Mouse (Mus musculus) E14TG2a.4 (cell line): ENCODE measurements at regions not wholly inside any gene's neighbourhood (a gene's known extent, or its start where the extent isn't known, plus 50 kb on each side); places are given as distances from the start of the nearest gene placed in this dataset.

Experiments used
- H3K27me3 ChIP-seq: 2 replicates; pipeline ENCODE4 v1.6.1; 2014; ENCODE audit warnings: low read length, control low read depth; ENCODE audit not compliant: insufficient read depth
- H3K36me3 ChIP-seq: 2 replicates; pipeline ENCODE4 v1.6.1; 2014; ENCODE audit warnings: low read length, control low read depth; ENCODE audit not compliant: insufficient read depth
- H3K4me1 ChIP-seq: replicated peaks from 2 replicates; pipeline ENCODE4 v1.6.1; 2014; ENCODE audit warnings: low read depth, low read length, control low read depth
- H3K4me3 ChIP-seq: replicated peaks from 2 replicates; pipeline ENCODE4 v1.5.1; 2014; ENCODE audit warnings: mild to moderate bottlenecking, low read length
- H3K9me3 ChIP-seq: 2 replicates; pipeline ENCODE4 v1.6.1; 2014; ENCODE audit warnings: low read length, control low read depth
- CTCF ChIP-seq: conservative IDR thresholded peaks from 2 replicates; pipeline ENCODE4 v1.5.1; 2014; ENCODE audit warnings: low read length
- NANOG ChIP-seq: IDR thresholded peaks from 2 replicates; pipeline ENCODE4 v1.6.1; 2014; ENCODE audit warnings: borderline replicate concordance, low read length, mixed read lengths
- POU5F1 ChIP-seq: IDR thresholded peaks from 2 replicates; pipeline ENCODE4 v1.6.1; 2014; ENCODE audit warnings: low read length, borderline replicate concordance

DNA sequence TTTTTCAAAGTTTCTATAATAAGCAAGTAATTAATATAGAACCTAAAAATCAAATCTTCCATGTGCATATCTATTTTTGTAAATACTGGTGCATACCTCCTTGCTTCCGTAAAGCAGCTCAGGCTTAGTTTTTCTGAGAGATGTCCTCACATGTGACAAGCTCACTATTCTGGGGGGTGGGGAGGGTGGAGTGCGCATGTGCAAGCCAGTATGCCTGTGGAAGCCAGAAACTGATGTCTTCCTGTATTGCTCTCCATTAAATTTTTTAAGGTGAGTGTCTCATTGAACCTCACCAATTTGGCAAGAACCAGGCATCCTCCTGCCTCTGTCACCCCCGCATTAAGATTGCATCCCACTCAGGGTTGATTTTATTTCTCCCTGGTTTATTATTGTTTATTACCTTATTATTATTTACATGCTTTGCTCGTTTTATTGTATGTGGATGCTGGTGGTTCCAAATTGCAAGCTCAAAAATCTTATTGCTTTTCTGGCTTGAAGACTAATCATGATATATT lies 179.2 kb downstream of the Cd47 start:
- H3K4me1 ChIP-seq: peaks cover 7% of the 10 kb centered on the region; the same call in 1 of the 2 replicates
- TF ChIP-seq NANOG (no peak), CTCF (no peak), POU5F1 (no peak)
- no peak overlapping the region for H3K4me3 ChIP-seq
- no peaks in the 10 kb centered on the region for H3K36me3 ChIP-seq
- H3K27me3 ChIP-seq: no peaks in the 10 kb centered on the region
- H3K9me3 ChIP-seq: no peaks in the 10 kb centered on the region

DNA sequence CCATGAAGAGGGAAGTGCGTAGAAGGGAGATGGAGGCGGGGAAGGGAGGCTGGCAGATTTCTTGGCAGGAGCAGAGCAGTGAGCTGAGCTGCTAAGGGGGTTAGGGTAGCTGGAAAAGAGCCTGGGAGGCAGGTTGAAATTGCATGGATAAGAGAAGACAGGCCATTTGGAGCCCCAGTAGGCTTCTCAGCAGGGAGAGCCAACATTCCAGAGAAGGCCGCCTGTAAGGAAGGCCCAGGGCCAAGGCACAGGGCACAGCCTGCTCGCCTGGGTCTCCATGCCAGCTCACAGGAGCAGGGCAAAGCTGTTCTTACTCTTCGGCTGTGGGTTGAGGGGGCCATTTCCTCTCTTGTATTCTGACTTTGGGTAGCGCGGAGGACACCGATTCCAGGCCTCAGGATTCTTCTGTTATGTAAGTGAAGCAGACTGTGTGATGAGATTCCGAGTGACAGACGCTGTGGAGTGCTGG lies 179.9 kb downstream of the Cd47 start:
- Histone ChIP-seq H3K27me3 (no peaks in the 10 kb centered on the region), H3K36me3 (no peaks in the 10 kb centered on the region), H3K4me3 (peak overlapping the region; percentile 26; the same call in 1 of the 2 replicates), H3K4me1 (peaks cover 7% of the 10 kb centered on the region; the same call in 1 of the 2 replicates), H3K9me3 (no peaks in the 10 kb centered on the region)
- TF ChIP-seq CTCF (no peak), NANOG (no peak), POU5F1 (no peak)

DNA sequence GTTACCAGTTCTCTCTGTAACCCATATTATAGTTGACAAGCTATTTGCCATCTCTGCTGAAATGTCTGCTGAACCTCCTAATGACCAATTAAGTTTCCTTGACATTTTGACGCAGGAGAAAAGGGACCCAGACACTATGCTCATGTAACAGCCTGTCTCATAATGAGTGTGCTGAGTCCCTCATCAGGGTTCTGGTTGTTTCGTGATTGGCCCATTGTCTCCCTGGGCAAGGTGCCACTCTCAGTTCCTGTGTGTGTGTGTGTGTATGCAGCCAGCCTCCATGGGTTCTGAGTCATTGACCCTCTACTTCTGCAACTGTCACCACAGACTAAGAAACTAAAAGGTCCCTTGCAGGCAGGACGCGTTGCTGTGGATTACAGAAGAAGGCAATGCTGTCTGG lies 181.8 kb downstream of the Cd47 start:
- no peak for TF ChIP-seq POU5F1
- TF ChIP-seq NANOG: no peak
- TF ChIP-seq CTCF: no peak
- peaks cover 14% of the 10 kb centered on the region; the same call in 1 of the 2 replicates for H3K4me1 ChIP-seq
- no peaks in the 10 kb centered on the region for H3K27me3 ChIP-seq
- H3K4me3 ChIP-seq: no peak overlapping the region
- no peaks in the 10 kb centered on the region for H3K9me3 ChIP-seq
- H3K36me3 ChIP-seq: no peaks in the 10 kb centered on the region

DNA sequence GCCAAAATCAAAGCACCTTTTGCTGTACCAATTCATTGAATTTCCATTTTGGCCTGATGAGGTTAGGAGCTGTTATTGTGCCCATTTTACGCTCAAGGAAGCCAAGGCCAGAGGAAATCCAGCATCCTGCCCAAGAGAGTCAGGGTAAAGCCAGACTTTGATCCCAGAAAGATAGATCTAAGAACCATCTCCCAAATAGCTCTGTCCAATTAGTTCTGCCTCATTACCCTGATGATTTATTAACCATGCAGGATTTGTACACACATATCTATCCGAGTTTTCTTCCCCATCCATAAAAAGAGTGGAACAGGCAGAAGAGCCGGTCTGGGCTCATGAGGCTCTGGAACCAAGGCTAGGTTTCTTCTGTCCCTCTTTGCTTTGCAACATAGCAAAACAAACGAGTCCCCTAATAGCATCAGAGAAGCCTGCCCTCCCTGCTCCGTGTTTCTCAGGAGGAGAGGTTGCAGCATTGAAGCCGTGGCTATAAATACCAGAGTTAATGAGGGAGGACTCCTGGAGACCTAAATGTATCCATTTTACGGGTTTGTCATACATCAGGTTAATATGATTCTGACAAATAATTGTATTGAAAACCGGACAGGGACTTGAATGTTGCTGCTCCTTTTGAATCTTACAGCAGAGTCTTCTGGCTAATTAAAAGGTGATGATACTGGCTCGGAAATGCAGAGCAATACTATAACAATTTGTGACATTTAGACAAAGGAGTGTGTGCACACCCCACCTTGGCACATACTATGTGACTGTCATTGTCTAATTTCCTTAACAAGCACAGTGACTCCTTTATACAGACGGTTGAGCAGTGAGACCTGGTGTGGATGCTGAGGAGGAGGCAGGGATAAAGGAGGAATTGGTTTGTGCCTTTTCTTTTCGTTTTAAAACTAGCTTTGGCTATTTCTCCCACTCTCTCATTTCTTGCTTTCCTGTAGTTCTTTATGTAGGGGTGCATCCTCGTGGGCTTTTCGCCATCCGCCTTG lies 185.0 kb downstream of the Cd47 start:
- peaks cover 12% of the 10 kb centered on the region for H3K9me3 ChIP-seq
- TF ChIP-seq CTCF (no peak), POU5F1 (no peak), NANOG (no peak)
- no peak overlapping the region for H3K4me3 ChIP-seq
- H3K4me1 ChIP-seq: peaks cover 9% of the 10 kb centered on the region; the same call in 1 of the 2 replicates
- no peaks in the 10 kb centered on the region for H3K27me3 ChIP-seq
- no peaks in the 10 kb centered on the region for H3K36me3 ChIP-seq

DNA sequence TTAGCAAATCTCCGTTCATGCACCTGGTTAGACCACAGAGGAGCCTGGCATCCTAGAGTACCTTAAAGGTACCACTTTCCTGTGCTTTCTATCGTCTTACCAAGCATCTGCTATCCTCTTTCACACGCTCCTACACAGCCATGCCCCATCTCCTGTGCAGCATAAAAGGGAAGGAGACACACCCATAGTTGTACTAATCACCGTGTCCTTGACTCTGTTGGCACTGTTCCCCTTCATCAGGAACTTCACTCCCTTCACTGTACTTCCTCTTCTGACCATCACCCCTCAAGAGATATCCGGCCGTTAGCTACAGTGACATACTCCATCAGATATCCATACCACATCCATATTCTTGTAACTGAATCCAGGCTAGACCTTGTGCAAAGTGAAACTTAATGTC lies 186.6 kb downstream of the Cd47 start:
- Histone ChIP-seq H3K9me3 (peaks cover 12% of the 10 kb centered on the region), H3K4me3 (no peak overlapping the region), H3K36me3 (no peaks in the 10 kb centered on the region), H3K4me1 (0 out of 2 replicates have a peak, but pooled peaks cover 7% of the 10 kb centered on the region), H3K27me3 (no peaks in the 10 kb centered on the region)
- TF ChIP-seq CTCF: no peak
- no peak for TF ChIP-seq POU5F1
- TF ChIP-seq NANOG: no peak

DNA sequence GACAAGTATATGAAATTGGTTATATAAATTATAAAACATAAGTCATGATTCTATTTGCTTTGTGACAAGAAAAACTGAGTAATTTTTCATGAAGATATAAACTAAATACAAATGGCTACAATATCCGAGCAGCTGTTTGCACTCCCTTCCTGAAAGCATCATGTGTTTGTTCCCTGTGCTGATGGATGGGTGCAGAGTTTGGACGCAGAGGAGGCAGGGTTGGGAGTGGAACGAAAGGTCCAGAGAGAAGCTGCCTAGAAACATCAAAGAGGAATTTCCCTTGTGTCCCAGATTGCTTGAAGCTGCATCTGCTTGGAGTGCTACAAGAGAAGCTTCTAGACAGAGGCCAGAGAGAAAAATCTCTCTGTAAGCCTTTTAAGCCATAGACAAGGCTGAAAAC lies 195.5 kb downstream of the Cd47 start:
- H3K27me3 ChIP-seq: no peaks in the 10 kb centered on the region
- TF ChIP-seq POU5F1 (no peak), NANOG (no peak), CTCF (no peak)
- H3K9me3 ChIP-seq: no peaks in the 10 kb centered on the region; the same call in 1 of the 2 replicates
- no peaks in the 10 kb centered on the region for H3K4me1 ChIP-seq
- H3K36me3 ChIP-seq: no peaks in the 10 kb centered on the region
- H3K4me3 ChIP-seq: no peak overlapping the region

DNA sequence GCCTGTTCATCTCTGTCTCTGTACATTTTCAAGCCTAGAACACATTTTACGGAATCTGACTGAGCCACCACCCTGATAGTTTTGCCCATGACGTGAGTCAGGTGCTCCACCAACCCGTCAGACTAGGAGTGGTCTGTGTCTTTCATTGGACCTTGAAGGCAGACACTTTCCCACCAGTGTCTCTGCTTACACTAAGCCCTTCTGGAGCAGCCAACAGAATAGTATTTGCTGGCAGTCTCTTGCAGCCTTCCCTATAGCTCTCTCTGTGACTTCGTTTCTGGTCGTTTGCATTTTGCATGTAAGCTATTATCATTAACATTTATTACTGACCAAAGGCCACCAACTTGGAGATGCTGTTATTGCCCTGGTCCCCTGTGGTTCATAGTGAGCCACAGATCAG lies 196.3 kb downstream of the Cd47 start:
- no peaks in the 10 kb centered on the region for H3K4me1 ChIP-seq
- TF ChIP-seq NANOG (no peak), POU5F1 (no peak), CTCF (no peak)
- H3K9me3 ChIP-seq: no peaks in the 10 kb centered on the region; the same call in 1 of the 2 replicates
- no peak overlapping the region for H3K4me3 ChIP-seq
- H3K36me3 ChIP-seq: no peaks in the 10 kb centered on the region
- no peaks in the 10 kb centered on the region for H3K27me3 ChIP-seq

DNA sequence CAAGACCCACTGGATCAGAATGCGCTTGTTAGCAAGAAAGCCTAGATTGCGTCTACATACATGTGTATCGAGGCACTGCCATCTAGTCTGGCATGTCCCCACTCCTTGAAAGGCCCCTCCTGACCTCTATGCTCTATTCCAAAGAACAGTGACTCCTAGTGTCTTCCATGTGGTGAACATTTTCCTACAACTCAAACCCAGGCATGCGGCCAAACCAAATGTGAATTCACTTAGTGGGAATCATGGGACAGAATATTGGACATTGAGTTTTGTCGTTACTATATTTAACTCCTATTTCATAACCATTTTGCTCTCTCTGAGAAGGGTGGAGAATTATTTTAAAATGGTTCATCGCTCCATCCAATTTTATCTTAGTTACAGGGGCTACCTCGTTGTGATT lies 196.7 kb downstream of the Cd47 start:
- H3K4me1 ChIP-seq: no peaks in the 10 kb centered on the region
- H3K36me3 ChIP-seq: no peaks in the 10 kb centered on the region
- no peaks in the 10 kb centered on the region; the same call in 1 of the 2 replicates for H3K9me3 ChIP-seq
- H3K4me3 ChIP-seq: no peak overlapping the region
- no peak for TF ChIP-seq CTCF
- no peak for TF ChIP-seq POU5F1
- TF ChIP-seq NANOG: no peak
- H3K27me3 ChIP-seq: no peaks in the 10 kb centered on the region
